Mouse (Mus musculus) neural tube, embryonic 10.5 days (tissue): ENCODE measurements at regions not wholly inside any gene's neighbourhood (a gene's known extent, or its start where the extent isn't known, plus 50 kb on each side); places are given as distances from the start of the nearest gene placed in this dataset.

Experiments used
- DNase-seq: peaks from one replicate; pipeline ENCODE4 v3.0.0-alpha.2; 2017; ENCODE audit warnings: low spot score; ENCODE audit errors: extremely low spot score

DNA sequence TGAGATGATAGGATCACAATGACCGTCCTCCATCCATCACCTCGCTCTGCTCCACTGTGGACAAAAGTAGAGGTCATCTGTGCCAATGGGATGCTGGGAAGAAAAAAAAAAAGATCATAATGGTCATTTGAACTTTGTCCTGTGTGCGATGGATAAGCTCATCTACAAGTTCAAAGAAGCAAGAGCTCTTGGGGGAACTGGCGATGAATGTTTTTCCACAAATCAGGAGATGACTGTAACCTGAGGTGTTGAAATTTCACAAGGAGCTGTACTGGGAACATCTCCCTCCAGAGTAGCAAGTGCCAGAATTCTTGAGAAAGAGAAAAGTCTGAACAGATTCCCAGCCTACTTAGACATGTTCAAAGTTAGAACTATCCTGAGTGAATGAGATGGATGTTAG is 287.0 kb downstream of the Tns3 start:
- no peak for DNase-seq

DNA sequence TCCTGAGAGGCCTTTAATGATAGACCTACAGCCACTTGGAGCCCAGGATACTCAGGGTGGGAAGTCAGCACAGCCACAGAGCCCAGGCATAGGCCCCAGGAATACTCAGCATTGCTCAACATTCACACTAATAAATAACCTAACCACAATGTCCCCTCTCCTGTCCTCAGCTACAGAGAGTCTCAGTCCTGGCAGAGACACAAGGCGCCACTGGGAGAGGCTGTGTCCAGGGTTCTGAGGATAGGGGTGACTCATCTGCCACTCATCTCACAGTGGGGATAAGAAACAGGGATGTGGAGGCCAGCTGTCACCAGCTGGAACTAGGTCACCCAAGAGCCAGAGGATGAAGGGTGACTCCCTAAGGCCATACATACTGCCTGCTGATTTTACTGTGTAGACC is 298.8 kb downstream of the Tns3 start:
- no peak for DNase-seq

DNA sequence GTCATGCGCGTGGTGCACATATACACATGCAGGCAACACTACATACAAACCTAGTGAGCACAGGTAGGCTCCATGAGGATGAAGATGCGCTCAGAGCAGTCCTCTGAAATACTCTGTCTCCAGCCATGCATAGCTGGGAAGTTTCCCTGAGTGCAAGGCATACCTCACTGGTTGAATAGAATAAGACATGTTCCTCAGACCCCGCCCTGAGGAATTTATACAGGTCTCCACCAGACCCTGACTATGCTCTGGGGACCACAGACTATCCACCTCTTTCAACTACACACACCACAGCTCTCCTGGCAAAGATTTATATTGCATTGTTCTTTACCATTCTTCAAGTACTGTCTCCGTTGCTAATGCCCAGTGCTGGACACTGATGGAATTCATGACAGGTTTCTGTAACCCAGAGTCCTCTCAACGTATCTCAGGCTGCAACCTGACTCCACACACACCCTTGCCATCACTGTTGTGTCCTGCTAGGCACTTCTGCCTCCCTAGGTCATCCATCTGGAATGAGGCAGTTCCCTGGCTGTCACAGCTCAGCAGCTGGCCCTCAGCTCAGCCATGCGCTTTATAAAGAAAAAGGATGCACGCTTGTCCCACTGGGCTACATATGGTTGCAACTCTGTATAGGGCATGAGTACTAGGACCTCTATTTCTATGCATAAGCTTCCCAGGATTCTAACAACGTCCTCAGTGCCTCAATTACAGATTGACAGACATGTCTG is 299.5 kb downstream of the Tns3 start:
- no peak for DNase-seq

DNA sequence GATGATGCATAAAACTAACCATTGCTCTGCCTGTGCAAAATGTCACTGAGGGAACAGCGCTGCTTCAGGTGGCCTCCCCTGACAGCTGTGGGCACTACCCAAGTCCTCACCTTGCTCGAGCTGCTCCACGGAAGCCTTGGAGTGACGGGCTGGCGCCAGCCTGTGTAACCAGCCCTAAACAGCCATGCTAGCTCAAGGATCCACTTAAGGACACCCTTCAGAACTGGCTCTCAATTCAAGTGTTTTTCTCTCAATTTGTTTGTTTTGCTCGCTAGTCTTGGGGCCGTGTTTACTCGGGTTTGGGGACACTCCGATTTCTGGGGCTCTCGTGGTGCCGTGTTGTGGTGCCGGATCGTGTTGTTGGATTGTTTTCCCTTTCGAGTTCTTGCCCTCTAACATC is 319.4 kb downstream of the Tns3 start:
- DNase-seq, result no peak

DNA sequence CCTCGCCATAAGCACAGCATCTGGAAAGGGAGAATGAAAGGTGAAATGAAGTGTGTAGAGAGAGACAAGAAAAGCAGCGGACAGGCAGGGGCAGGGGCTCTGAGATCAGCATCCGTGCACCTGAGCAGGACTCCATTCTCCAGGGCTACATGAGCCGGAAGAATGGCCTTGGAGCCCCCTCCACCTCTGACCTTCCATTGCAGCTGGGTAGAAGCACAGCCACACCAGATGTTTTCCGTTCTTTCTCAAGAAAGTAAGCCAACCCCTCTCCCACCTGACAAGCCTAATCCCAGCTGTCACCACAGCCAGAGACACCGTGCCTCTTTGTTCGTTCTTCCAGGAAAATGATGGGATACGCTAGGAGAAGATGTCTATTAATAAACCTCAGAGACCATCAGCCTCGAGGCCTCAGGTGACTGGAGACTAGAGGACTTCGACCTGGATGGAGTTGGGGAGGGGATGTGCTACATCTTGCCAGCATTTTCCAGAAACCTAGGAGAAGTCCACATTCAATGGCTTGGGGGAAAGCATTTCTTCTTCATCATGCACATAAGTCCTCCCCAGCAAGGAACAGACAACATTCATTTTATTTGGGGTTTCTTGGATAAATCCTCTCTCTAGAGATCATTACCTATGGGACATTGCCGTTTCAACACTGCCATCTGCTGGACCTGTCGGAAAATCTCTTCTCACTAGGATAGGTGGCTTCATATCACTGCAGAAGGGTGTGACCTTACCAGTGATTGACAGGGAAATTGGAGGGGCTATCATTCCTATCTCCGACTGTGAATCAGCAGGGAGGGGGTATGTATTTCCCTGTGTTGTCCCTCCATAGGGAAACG is 361.8 kb downstream of the Tns3 start:
- peak; percentile 37 for DNase-seq

DNA sequence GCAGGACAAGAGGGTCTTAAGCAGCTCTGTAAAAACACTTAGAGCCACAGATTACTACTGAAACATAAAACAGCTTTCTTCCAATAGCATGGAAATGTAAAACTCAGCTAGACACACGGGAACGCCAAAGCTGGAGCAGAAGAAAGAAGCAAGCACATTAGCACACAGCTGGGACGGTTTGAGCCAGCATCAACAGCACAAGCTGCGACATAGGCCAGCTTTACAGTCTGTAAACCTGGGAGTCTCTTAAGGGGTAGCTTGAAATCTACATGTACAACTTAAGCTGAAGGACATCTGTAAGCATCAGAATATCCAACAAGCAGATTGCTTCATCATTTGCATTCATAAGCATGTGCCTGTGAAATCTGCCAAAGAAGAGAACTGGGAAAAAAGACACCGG is 366.9 kb downstream of the Tns3 start:
- no peak for DNase-seq

DNA sequence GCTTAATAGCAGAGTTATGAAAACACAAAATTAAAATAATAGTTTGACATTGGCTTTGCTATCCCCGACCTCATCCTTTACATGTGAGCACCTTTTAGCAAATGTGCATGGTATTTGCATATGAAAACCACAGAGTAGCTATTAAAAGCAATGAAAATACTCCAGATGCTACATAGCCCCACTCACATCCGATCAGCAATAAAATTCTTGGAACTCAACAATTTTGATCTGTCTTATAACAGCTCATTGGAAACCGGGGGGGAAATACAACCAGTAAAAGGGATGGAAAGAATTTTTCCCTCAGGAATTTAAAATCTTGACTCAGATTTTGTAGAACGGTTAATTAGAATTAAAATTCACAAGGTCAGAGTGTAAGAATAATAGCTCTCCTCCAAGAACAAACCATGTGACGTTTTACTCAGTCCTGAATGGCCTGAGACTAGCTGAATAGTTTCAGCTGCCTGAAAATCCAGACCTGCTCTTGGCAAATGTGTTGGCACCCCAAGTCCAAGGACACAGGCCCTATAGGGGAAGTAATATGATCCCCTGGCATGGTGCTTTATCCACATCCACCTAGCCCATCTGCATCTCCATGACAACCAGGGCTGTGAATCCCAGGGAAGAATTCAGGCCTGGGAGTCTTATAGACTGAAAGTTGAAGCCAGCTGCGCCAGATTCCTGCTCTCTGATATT is 370.9 kb downstream of the Tns3 start:
- DNase-seq, result no peak

DNA sequence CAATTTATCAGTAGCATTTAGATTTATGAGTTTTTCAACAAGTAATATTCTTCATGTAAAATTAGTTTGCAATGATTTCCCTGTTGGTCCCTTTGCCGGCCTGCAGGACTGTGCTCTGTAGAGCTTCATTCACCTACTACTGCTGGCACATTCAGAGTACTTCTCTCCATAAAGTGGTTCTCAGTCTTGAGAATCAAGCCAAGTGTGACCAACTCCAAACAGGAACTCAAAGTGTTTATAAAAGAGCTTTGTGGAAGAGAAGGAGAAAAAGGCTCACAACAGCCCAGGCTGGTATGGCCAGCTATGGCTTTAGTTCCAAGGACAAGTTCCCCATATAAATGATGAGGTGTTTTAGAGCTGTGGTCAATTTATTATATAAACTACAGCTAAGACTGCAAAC is 379.1 kb downstream of the Tns3 start:
- DNase-seq, result no peak

DNA sequence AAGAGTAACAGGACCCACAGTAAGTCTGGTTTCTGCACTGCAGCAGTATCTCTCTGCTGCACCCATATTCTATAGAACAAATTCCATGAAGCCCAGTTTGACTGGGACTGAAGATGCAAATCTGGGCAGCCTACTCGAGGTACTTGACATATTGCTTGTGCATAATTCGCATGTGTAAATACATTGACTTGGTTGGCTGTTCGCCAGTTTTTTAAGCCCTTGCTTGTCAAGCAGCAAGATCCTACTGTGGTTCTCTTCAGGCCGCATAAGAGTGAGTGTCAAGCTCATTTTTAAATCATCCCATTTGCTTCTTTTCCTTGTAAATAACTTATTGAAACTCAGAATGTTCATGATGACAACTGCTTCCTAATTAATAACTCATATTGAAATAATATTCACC is 389.1 kb downstream of the Tns3 start:
- DNase-seq, result no peak

DNA sequence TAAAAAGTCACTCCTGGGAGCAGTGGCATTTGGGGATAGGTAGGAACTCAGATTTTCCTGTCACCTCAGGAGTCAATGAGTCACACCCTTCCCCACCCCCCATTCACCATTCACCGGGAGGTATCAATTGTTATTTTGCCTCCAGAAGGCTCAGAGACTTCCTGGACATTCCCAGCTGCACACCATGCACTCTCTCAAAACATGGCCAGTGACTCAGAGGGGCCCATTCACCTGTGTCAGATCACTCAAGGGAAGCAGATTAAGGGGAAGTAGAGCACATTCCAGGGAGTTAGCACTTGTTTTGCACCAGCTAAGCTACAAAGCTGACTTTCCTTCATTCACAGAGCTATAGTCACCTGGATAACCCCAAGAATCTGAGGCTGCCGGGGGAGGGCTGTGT is 395.2 kb downstream of the Tns3 start:
- DNase-seq, result no peak

DNA sequence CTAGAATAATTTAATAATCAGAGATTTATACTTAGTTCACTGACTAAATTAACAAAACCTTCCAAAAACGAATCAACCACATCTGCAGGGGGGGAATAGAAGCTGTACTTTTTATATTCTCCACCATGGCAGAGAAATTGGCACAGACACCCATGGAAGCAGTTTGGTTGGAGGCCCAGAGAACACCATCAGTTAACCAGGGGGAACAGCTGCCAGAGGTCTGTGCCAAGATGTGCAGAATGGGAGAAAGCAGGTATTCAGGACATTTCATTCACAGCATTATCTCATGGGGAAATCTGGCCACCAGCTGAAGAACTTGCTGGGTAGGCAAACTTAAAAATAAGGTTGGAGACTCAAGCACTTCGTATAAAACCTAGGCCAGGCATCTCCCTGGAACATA is 410.3 kb downstream of the Tns3 start:
- DNase-seq, result no peak

DNA sequence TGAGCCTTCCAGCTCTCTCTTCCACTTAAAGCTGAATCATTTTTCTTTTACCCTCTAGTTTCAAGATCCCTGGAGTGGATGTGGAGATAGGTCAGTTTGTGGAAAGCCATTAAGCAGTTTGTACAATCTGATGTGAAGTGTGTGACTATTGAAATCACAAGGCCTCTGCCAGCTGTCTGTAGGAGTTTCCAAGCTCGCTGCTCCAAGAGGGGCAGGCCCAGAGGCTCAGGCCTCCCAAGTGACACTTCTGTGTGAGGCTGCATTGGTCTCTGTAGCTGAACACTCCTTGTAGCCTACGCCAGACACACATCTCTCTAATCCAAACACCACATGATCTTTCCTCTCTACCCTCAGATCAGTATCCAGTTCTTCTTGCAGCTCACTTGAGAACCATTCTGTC is 413.0 kb downstream of the Tns3 start:
- no peak for DNase-seq

DNA sequence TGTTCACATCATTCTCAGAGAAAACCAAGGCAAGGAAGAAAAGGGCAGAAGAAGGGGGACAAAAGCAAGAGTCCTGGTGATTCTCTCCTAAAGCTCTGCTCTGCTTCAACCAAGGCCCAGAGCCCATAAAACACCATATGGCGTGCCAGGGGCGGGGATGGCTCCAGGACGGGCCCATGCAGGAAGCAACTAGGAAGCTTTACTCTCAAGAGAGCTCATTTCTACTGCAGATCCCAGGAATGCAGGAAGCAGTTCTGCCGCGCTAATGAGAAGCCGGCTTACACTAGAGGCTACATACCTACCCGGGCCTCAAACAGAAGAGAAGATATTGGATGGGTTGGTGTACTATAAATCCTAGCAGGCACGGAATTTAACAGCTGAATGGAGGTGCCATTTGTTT is 414.9 kb downstream of the Tns3 start:
- no peak for DNase-seq

DNA sequence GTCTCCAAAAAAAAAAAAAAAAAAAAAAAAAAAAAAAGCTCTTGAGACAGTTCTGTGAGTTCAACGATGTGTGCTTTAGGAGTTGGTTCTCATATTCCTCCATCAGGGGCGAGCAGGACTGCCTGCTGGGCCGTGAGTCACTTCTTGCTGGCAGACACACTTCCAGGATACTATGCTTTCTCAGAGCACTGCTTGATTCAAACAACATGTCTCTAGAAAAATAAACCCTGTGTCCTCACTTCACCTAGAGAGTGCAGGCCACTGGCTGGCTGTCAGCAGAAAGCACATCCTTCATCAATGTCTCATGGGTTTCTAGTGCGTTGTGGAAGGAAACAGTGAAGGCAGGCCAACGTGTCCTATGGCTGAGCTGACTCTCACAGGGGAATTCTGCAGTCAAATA is 416.8 kb downstream of the Tns3 start:
- DNase-seq, result no peak

DNA sequence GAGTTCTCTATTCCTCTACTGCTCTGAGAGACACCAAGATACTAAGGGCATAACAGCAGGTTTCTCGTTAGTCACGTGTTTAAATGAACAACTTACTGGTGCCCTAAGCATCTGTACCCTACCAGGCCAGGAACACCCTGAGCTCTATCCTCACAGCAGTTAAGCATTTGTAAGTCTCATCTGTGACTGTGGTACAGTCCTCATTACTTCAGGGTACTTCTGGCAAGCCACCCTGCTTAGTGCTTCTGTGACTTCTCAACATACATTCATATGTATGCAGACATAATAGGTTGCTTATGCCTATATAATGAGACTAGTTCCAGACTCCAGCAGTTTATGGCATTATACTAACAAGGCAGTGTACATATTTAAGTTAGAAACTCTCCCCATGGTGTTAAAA is 417.3 kb downstream of the Tns3 start:
- no peak for DNase-seq

DNA sequence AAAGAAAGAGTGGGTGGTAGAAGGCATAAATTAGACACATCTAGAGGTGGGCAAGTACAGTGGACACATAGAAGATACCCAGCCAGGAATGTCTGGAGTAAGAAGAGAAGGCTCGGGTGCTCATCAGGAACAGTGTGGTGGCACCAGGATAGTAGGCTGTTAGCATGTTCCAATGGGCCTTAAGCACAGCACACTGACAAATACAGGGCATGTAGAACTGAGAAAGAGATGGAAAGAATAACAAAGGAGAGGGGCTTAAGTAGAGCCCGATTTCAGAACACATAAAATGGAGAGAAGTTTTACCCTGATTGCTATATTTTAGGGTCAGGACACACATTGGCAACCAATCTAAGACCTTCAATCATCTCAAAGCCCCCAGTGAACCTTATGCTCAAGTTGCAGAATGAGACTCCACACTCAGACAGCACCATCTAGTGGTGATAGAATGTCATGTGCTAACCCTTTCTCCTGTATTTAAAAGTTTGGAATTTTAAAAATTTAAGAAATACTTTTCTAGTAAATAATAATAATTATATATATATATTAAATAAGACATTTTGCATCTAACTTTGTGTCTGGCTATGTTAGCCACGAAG is 418.8 kb downstream of the Tns3 start:
- no peak for DNase-seq

DNA sequence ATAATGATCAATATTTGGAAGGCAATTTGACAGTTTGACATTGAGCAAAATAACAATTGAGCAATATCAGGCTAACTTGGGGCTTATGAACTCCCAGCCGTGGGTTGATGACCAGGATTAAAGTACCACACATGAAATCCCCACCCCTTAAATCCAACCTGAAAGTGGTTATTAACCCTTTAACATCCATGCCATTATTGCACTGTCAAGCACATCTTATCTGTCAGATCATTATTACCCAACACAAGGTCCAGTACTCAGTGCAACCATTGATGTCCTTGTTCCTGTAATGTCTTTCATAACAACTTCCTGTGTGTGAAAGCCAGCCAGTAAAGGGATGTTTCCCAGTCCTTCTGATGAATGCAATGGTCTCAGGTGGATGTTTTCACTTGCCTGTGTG is 425.8 kb downstream of the Tns3 start:
- DNase-seq, result no peak

DNA sequence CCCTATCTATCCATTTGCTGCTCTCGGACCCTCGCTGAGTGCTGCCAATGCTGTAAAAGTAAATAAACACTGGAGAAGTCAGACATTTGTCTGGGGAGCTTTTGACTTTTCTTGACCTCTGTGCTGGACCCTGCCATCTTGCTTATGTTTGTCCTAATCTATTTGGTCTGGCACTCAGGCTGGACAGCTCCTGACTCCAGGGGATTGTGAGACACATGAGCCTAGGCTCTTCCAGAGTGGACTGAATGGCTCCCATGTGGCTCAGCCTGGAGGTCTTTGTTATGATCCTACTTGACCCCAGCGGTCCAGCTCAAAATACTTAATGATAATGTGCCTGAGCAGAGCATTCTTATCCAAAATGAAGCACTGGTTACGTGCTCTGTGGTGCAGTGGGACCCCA is 426.8 kb downstream of the Tns3 start:
- no peak for DNase-seq

DNA sequence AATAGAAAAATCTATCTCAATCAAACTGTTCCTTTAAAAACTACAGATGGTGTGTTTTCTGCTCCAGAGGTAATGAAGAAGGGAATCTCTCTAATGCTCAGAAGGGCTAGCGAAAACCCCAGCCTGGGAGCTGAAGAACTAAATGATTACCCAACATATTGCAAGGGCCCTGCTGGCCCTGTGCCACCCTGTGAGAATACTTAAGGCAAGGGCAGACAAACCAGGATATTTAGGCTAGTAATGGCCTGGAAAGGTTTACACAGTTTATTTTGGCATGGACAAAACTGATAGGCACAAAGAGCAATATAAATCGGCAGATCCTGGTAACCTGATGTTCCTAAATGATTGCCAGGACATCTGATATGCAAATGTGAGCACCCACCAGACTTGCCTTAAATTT is 428.3 kb downstream of the Tns3 start:
- no peak for DNase-seq

DNA sequence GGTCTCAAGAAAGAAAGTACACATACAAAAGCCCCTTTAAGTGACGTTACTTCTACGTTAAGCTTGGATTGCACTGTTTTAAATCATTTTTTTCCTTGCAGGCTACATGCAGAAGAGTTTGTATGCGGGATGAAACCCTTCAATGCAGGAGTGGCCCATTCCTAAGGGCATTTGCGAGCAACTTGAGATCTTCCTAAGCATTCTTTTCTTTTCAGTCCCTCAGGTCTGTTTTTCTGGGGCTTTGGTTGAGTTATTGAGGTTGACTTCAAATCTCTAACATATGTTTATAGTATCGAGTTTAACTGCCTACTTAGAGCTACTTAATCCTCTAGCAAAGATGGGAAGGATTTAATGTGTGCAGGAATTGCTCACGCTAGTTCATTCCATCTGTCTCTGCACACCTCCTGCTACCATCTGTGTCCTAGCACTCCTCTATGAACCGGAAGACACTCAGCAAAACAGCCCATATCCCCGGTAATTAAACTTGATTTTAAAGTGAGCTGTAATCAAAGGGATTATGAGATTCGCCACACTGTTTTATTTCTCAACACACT is 431.6 kb downstream of the Tns3 start:
- DNase-seq, result no peak

DNA sequence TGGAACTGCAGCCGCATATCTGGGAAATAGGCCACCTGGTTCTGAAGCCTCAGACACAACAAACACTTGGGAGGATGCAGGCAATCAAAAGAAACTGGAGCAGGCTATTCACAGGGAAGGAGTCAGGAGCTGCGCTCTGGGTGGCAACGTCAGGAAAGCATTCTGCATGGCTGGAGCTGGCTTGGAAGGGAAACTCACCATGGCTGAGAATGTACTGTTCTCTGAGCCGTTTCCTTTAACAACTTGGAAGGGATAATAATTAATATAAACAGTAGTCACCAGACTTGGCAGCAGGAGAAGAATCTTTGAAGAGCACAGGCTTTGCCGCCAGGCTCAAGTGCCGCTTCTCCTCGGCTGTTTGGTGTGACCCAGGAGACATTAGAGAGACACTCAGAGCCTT is 434.5 kb downstream of the Tns3 start:
- DNase-seq, result no peak
